Mouse (Mus musculus) left cerebral cortex, adult 8-10 months (tissue): ENCODE results near the gene Mis12. TPM values are rescaled to one million over a fixed set of nuclear protein-coding genes. Genes with fewer than 3 reads are reported as not detected.

ENCODE experiments used
- DNase-seq, 2 experiments: peaks; one replicate each; pipeline ENCODE4 v3.0.0; 2022; ENCODE audit warnings: low spot score in 2 of 2
- total RNA-seq, 4 experiments: library from RNA; stranded (reverse); gene quantifications; 2 replicates each; pipeline ENCODE4 v1.2.4; 2022

Mis12 gene
- total RNA-seq, result 10 to 100 TPM; 16.8 to 21.3 (median 18.4) TPM

- peak; percentile 95 to 100 for DNase-seq
These were observed at the start of gene Mis12, which contains the start of gene Derl2 for GRCm38 (mm10) chr11:71019201-71020068. Gene Mis12 (plus strand): TSS chr11:71019611. Gene Derl2 (minus strand): TSS chr11:71019841.

DNA sequence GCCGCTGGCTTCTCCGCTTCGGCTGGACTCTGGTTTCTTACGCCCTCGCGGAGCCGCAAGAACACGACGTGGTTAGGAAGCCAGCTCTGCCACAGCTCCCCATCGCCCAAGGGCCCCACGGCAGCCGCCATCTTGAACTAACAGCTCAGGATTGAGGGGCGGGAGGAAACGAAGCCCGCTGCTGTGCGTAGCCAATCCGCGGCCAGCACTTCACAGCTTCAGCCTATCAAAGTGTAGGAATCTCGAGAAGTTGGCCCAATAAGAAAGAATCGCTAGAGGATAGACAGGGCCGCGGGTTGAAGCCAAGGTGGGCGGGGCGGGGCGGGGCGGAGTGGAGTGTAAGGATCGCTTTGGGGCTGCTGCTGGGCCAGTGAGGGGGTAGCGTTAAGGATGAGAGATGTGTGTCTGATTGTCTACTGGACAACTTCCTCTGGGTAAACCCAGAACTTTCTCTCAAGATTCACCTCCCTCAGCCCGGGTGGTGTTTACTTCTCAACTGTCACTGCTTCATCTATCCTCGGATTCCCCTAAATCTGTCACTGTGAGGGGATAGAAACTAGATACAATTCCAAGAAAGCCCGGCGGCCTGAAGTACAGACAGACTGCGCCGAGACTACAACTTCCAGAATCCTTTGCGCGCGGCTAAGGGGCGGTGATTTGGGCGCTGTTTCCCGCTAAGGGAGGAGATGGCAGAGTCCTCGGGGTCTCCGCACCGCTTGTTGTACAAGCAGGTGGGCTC lies 49.4 kb upstream of the Mis12 start, which contains the start of the genes Nup88 and Rpain:
Gene Nup88, minus strand, starts transcription at position 153 of the 739 bp plus-strand sequence.
Gene Rpain, plus strand, starts transcription at position 393 of the 739 bp plus-strand sequence.
- DNase-seq, result peak; percentile 84 to 94

- peak in 1 of 2 experiments; percentile 45 for DNase-seq
These were observed 48.6 kb upstream of the Mis12 start for GRCm38 (mm10) chr11:70970560-70971540.

GRCm38 (mm10) chr11:70972586-70972985 lies 46.8 kb upstream of the Mis12 start:
- DNase-seq, result no peak

- DNase-seq, result no peak
These were observed 45.5 kb upstream of the Mis12 start for GRCm38 (mm10) chr11:70973947-70974346.

GRCm38 (mm10) chr11:70975193-70975592 lies 44.2 kb upstream of the Mis12 start:
- peak in 1 of 2 experiments; percentile 31 for DNase-seq

GRCm38 (mm10) chr11:70977293-70977692 lies 42.1 kb upstream of the Mis12 start:
- no peak for DNase-seq

DNA sequence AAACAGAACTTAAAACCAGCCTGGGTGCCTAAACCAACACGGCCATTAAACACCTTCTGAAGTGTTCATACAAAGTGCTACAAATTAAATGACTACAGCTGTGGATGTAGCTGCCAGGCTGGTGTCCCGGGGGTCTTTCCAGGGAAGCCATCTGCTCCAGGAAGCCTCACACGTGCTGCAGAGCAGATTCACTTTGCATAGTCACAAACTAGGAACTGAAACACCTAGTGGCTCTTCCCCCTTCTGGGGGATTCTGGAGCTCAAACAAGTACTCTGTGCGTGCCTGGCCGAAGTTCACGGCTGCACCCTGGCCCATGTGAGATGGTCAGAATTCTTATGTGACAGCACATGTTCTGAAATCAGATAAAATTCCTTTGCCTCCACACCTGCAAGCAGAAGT lies 39.2 kb upstream of the Mis12 start:
- no peak for DNase-seq

DNA sequence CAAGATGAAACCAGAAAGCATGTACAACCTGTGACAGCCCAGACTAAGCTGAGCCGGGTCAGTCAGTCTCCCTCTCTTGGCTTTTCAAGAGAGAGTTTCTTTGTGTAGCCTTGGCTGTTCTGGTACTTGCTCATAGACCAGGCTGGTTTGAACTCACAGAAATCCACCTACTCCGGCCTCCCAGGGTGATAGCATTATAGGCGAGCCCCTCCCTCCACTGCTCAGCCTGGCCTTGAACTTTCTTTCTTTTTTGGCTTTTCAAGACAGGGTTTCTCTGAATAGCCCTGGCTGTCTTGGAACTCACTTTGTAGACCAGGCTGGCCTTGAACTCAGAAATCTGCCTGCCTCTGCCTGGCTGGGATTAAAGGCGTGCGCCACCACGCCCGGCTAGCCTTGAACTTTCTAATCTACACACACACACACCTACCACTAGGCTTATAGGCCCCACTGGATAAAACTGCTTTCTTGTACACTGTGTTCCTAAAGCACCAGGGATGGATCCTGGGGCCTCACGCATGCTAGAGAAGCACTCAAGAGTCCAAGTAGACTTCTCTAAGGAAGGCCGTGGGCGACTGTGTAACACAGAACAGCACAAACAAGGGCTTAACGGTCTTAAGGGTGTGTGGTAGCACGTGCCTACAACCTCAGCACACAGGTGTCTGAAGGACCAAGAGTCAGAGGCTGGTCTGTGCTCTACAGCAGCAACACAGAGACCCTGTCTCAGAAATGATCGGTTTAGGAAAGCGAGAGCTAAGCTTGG lies 38.5 kb upstream of the Mis12 start:
- DNase-seq, result no peak

- no peak for DNase-seq
These were observed 37.4 kb upstream of the Mis12 start for GRCm38 (mm10) chr11:70982030-70982429.

DNA sequence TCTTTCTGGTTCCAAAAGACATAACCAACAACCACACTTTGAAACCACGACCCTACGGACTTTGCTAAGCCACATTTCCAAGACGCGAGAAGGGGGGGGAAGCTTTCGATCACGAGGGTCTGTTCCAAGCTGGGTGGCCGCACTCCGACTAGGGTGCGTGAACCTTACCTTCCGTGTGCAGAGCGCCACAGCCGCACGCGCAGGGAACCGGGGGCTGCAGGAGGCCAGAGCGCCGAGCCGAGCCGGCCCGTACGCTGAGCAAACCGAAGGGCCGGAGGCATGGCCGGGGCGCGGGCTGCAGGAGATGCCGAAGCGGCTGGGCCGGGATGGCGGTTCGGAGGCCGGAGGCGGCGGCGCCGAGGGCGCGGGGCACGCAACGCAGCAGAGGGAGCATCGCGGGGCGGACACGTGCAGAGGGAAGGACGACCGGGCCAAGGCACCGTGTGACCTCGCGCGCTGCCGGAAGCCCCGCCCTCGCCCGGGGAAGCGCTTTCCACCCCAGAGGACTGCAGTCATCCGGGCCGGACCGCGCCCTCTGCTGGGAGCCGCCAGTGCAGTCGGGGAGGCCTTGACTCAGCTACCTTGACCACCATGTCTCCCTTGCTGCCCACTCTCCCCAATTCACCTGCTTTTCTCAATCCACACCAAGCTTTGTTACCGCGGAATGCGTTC lies 36.7 kb upstream of the Mis12 start, which contains the start of gene C1qbp:
Gene C1qbp, minus strand, starts transcription at position 470 of the 672 bp plus-strand sequence.
- peak; percentile 89 to 93 for DNase-seq

DNA sequence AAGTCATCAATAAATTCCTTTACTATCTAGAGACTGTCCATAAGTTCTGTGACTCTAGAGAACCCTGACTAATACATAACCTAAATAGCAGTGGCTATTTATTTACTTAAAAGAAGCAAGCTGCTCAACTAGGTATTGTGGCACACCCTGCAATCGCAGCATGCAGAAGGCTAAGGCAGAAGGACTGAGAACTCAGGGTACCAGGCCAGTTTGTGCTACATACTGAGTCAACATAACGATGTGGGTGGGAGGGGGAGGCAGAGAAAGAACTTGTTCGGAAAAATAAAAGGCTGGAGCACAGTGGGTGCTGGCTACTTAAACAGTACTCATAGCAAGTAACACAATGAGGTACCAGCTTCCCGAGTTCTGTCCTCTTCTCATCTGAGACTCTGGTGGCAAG lies 18.2 kb upstream of the Mis12 start:
- DNase-seq, result peak in 1 of 2 experiments; percentile 28

GRCm38 (mm10) chr11:71003611-71004315 lies 15.6 kb upstream of the Mis12 start:
- DNase-seq, result no peak

DNA sequence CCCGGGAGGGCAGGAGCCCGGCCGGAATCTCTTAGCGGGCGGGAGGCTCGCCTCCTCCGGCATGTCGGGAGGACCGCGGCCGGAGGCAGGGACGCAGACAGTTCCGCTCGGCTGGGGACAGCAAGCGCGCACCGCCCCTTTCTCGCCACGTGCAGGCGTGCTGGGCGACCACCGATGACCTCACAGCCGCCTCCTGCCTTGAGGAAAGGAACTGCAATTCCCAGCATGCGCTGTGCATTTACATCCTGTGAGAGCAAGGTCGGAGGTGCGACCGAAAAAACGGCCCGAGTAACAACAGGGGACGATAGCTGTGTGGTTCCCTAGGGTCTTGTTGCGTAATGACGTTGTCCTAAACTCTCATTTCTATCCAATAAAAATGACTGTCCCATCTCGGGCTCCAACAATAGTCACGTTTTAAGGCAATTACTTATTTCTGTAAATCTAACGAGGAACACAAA lies 15.1 kb upstream of the Mis12 start, which contains the start of gene Dhx33:
Gene Dhx33, minus strand, starts transcription at position 122 of the 458 bp plus-strand sequence.
- peak; percentile 85 to 97 for DNase-seq

DNA sequence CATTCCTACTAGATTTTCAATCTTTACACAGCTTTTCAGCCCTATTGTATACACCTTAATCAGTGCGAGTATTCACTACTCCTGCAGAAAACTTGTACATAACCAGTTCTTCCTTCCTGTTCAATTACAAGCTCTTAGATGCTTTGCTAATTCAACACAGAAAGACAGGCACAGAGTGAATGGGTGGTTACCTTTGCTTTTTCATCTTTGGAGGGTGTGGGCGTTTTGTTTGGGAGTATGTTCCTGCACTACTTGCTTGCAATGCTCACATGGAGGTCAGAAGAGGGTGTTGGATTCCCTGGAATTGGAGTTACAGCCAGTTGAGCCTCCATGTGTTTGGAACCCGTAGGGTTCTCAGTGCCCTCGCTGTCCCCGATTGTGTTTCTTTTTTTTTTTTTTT lies 14.4 kb upstream of the Mis12 start:
- no peak for DNase-seq

DNA sequence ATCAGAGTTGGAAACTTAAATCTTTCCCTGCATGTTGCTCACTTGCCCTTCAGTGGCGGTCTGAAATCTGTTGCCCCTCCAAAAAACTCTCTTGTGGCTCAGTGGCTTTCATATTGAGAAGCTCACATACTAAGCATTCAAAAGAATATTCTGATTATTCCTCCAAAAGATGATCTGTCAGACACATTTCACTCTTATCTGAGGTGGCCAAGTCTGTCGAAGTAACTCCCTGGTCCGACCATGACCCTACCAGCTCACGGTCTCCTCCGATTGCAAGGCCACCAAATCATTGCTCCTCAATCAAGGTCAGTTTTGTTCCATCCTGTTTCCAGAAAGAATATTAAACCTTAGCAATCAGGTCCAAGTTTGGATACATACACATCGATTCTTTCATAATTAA lies 12.4 kb upstream of the Mis12 start:
- DNase-seq, result no peak

DNA sequence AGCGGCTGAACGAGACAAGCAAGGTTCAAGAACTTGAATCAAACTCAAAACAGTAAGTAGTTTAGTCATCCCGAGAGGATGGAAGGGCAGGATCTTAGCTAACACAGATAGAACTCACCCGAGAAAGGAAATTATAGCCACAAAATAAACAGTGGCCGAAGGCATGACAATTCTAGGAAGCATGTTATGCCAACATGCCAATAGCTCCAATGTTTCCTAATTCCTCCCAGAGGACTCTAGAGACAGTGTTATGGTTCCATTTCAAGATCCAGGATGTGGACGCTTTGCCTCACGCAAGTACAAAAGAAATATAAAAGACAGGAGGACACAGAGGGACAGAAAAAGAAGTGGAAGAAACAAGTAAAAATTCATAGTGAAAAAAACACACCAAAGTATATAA lies 11.6 kb upstream of the Mis12 start:
- DNase-seq, result no peak

DNA sequence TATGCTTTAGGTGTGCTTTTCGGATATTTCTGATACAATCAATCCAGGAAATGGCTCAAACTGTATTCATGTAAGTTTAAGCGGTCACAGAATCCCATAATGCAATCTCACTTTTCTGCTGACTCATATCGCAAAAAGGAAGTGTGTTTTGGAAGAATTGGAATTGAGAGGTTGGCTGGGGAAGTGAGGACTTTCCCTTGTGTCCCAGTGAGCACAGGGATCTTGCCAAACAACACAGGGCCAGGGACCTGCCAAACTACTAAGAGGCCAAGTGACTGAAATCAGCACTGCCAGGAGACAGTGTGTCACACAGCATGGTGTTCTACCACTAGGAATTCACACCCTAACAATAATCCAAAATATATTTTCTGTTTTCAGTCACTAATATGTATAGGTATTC lies 11.1 kb upstream of the Mis12 start:
- DNase-seq, result no peak

DNA sequence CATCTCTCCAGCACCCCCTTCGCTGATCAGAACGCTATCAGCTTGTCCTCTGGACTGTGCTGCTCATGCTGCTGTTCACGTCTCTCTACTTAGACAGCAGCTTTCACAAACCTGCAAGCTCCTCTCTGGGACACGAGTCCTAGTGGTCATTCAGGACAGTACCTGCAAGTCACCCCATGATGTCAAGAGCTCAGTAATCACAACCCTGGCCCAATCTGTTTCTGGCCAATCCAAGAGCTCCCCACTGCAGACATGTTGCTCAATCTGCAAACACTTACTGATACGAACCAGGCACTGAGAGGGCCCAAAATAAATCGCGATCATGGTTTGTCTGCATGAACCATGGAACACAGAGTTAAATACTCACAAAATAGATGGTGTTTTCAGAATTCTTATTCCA lies 6.7 kb upstream of the Mis12 start:
- DNase-seq, result no peak
